Mouse (Mus musculus): Measurements from ENCODE around the gene Rpsa. TPM values are rescaled to one million over a fixed set of nuclear protein-coding genes. Genes with fewer than 3 reads are reported as not detected.

The Rpsa gene
- polyA plus RNA-seq, 1 experiment: 1,195 TPM

GRCm38 (mm10) chr9:120083158-120083894 lies 44.2 kb upstream of the Rpsa start:
- H3K27ac ChIP-seq (ENCODE audit: insufficient read depth, low read depth, low read length): no peak overlapping the region

GRCm38 (mm10) chr9:120084406-120084805 lies 43.1 kb upstream of the Rpsa start:
- 91% methylated on average over 9 of the region's 9 CpGs for WGBS

More at GRCm38 (mm10) chr9:120083158-120083894, 44.2 kb upstream of the Rpsa start:
- Histone ChIP-seq H3K4me1 (ENCODE audit: control insufficient read depth, insufficient read depth, low read length) (no peaks in the 10 kb centered on the region), H3K36me3 (ENCODE audit: control insufficient read depth, insufficient read depth, low read length) (no peaks in the 10 kb centered on the region), H3K27me3 (replicated peaks; ENCODE audit: control insufficient read depth, insufficient read depth, low read length) (no peaks in the 10 kb centered on the region), H3K4me3 (ENCODE audit: insufficient read depth, low read depth, low read length) (no peak overlapping the region)
- TF ChIP-seq CTCF (conservative IDR thresholded peaks at IDR 0.05; ENCODE audit: insufficient read depth, insufficient read length, low read depth, low read length): no peak
- TF ChIP-seq POLR2A (IDR thresholded peaks at IDR 0.05; ENCODE audit: low read depth, low read length): no peak
- DNase-seq: no peak
- WGBS: 77% methylated on average over 18 of the region's 18 CpGs

DNA sequence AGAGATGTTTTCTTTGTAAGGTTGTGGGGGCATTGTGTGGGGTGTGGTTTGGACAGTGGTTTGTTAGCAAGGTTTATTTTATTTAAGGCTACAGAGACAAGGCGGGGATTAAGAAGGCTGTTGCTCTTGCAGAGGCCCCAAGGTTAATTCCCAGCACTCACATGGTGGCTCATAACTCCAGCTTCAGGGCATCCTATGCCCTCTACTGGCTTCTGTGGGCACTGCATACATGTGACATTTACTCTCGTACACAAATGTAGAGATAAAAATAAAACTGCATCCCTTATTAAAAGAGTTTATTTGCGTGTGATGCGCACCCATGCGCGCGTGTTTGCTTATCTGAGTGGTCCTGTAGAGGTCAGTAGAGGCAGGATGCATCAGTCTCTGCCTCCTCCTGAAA lies 38.4 kb upstream of the Rpsa start:
- Histone ChIP-seq H3K36me3 (ENCODE audit: control insufficient read depth, insufficient read depth, low read length) (no peaks in the 10 kb centered on the region), H3K27me3 (replicated peaks; ENCODE audit: control insufficient read depth, insufficient read depth, low read length) (no peaks in the 10 kb centered on the region), H3K4me3 (ENCODE audit: insufficient read depth, low read depth, low read length) (no peak overlapping the region), H3K4me1 (ENCODE audit: control insufficient read depth, insufficient read depth, low read length) (no peaks in the 10 kb centered on the region), H3K27ac (ENCODE audit: insufficient read depth, low read depth, low read length) (no peak overlapping the region)
- TF ChIP-seq CTCF (conservative IDR thresholded peaks at IDR 0.05; ENCODE audit: insufficient read depth, insufficient read length, low read depth, low read length): no peak
- no peak for TF ChIP-seq POLR2A (IDR thresholded peaks at IDR 0.05; ENCODE audit: low read depth, low read length)
- DNase-seq: no peak
- WGBS: 87% methylated on average over 7 of the region's 7 CpGs

More at GRCm38 (mm10) chr9:120084406-120084805, 43.1 kb upstream of the Rpsa start:
- Histone ChIP-seq H3K27ac (ENCODE audit: insufficient read depth, low read depth, low read length) (no peak overlapping the region), H3K27me3 (replicated peaks; ENCODE audit: control insufficient read depth, insufficient read depth, low read length) (no peaks in the 10 kb centered on the region), H3K4me3 (ENCODE audit: insufficient read depth, low read depth, low read length) (no peak overlapping the region), H3K36me3 (ENCODE audit: control insufficient read depth, insufficient read depth, low read length) (no peaks in the 10 kb centered on the region), H3K4me1 (ENCODE audit: control insufficient read depth, insufficient read depth, low read length) (no peaks in the 10 kb centered on the region)
- no peak for TF ChIP-seq CTCF (conservative IDR thresholded peaks at IDR 0.05; ENCODE audit: insufficient read depth, insufficient read length, low read depth, low read length)
- TF ChIP-seq POLR2A (IDR thresholded peaks at IDR 0.05; ENCODE audit: low read depth, low read length): no peak
- DNase-seq: no peak

GRCm38 (mm10) chr9:120091086-120091485 lies 36.4 kb upstream of the Rpsa start:
- no peak overlapping the region for H3K4me3 ChIP-seq (ENCODE audit: insufficient read depth, low read depth, low read length)
- WGBS: 82% methylated on average over 10 of the region's 10 CpGs
- H3K36me3 ChIP-seq (ENCODE audit: control insufficient read depth, insufficient read depth, low read length): no peaks in the 10 kb centered on the region
- DNase-seq: no peak
- TF ChIP-seq POLR2A (IDR thresholded peaks at IDR 0.05; ENCODE audit: low read depth, low read length): no peak
- TF ChIP-seq CTCF (conservative IDR thresholded peaks at IDR 0.05; ENCODE audit: insufficient read depth, insufficient read length, low read depth, low read length): no peak
- no peaks in the 10 kb centered on the region for H3K27me3 ChIP-seq (replicated peaks; ENCODE audit: control insufficient read depth, insufficient read depth, low read length)
- no peak overlapping the region for H3K27ac ChIP-seq (ENCODE audit: insufficient read depth, low read depth, low read length)
- H3K4me1 ChIP-seq (ENCODE audit: control insufficient read depth, insufficient read depth, low read length): no peaks in the 10 kb centered on the region

- no peak within 1 kb of the TSS for H3K27ac ChIP-seq (ENCODE audit: insufficient read depth, low read depth, low read length)
- no peak for TF ChIP-seq POLR2A (IDR thresholded peaks at IDR 0.05; ENCODE audit: low read depth, low read length)
- no peak for TF ChIP-seq CTCF (conservative IDR thresholded peaks at IDR 0.05; ENCODE audit: insufficient read depth, insufficient read length, low read depth, low read length)
- WGBS: 75% methylated on average over 5 of the region's 5 CpGs
- H3K36me3 ChIP-seq (ENCODE audit: control insufficient read depth, insufficient read depth, low read length): no peaks in the 10 kb centered on the region
- no peak for DNase-seq
- no peak within 1 kb of the TSS for H3K4me3 ChIP-seq (ENCODE audit: insufficient read depth, low read depth, low read length)
- no peaks in the 10 kb centered on the region for H3K27me3 ChIP-seq (replicated peaks; ENCODE audit: control insufficient read depth, insufficient read depth, low read length)
- H3K4me1 ChIP-seq (ENCODE audit: control insufficient read depth, insufficient read depth, low read length): no peaks in the 10 kb centered on the region
These were observed 35.7 kb upstream of the Rpsa start, which contains the start of gene Ccr8 for GRCm38 (mm10) chr9:120091696-120092238. TSS of gene Ccr8 (plus strand) at chr9:120092114.

DNA sequence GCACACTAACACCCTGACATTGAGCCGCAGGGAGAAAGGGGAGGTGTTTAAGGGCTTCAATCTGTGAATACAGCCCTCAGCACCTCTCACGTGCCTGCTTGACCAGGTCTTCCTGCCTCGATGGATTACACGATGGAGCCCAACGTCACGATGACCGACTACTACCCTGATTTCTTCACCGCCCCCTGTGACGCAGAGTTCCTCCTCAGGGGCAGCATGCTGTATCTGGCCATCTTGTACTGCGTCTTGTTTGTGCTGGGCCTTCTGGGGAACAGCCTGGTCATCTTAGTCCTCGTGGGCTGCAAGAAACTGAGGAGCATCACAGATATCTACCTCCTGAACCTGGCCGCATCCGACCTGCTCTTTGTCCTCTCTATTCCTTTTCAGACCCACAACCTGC lies 33.8 kb upstream of the Rpsa start:
- Histone ChIP-seq H3K27ac (ENCODE audit: insufficient read depth, low read depth, low read length) (no peak overlapping the region), H3K4me1 (ENCODE audit: control insufficient read depth, insufficient read depth, low read length) (no peaks in the 10 kb centered on the region), H3K4me3 (ENCODE audit: insufficient read depth, low read depth, low read length) (no peak overlapping the region), H3K27me3 (replicated peaks; ENCODE audit: control insufficient read depth, insufficient read depth, low read length) (no peaks in the 10 kb centered on the region), H3K36me3 (ENCODE audit: control insufficient read depth, insufficient read depth, low read length) (no peaks in the 10 kb centered on the region)
- DNase-seq: no peak
- TF ChIP-seq CTCF (conservative IDR thresholded peaks at IDR 0.05; ENCODE audit: insufficient read depth, insufficient read length, low read depth, low read length) (no peak), POLR2A (IDR thresholded peaks at IDR 0.05; ENCODE audit: low read depth, low read length) (no peak)
- WGBS: 84% methylated on average over 13 of the region's 13 CpGs

DNA sequence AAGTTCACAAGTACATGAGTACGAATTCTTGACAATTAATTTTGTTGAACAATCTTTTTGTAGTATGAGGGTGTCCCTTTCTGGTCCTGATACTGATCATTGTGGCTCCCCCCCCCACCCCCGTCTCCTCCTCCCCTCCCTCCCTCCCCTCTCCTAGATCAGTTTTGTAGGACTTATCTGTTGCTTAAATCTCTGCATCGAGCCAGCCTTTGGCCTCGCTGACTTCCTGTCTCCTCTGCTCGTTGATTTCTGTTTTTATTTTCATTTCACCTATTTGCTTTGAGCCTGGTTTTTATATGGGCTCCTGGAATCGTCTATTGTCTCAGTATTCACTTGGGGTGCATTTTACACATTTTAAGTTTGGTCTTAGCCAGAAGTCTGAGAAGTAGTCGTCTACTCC lies 31.6 kb upstream of the Rpsa start:
- H3K4me1 ChIP-seq (ENCODE audit: control insufficient read depth, insufficient read depth, low read length): no peaks in the 10 kb centered on the region
- no peaks in the 10 kb centered on the region for H3K27me3 ChIP-seq (replicated peaks; ENCODE audit: control insufficient read depth, insufficient read depth, low read length)
- H3K4me3 ChIP-seq (ENCODE audit: insufficient read depth, low read depth, low read length): no peak overlapping the region
- DNase-seq: no peak
- no peaks in the 10 kb centered on the region for H3K36me3 ChIP-seq (ENCODE audit: control insufficient read depth, insufficient read depth, low read length)
- 36% methylated on average over 7 of the region's 7 CpGs for WGBS
- TF ChIP-seq CTCF (conservative IDR thresholded peaks at IDR 0.05; ENCODE audit: insufficient read depth, insufficient read length, low read depth, low read length): no peak
- no peak for TF ChIP-seq POLR2A (IDR thresholded peaks at IDR 0.05; ENCODE audit: low read depth, low read length)
- H3K27ac ChIP-seq (ENCODE audit: insufficient read depth, low read depth, low read length): no peak overlapping the region

Measured in kidney, adult 2 months (tissue).